Comparison of ENCODE assay signal across 10 mouse cellular contexts in the genomic region with DNA sequence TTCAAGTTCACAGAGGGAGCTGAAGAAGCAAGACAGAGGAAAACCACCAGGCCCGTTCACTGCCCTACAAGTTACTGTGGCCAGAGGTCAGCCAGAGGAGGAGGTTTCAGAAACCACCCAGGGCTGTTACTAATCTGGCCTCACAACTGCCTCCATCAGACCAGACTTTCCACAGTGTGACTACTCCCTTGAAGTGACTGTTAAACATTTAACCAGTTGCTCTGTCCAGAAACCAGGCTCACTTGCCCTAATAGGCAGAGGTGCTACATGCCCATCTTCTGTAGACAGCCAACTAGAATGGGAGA. TPM values are rescaled to one million over a fixed set of nuclear protein-coding genes. Genes with fewer than 3 reads are reported as not detected.
DNase-seq lines count a peak whose midpoint lies in the region; TF ChIP-seq lines count a peak whose summit lies in the region.
"Had no signal": no experiment of that assay in that cellular context is flagged by ENCODE, and none has a peak within 500 bp of the region (broad histone marks: within the 10 kb centered on the region; RNA-seq: fewer than 3 reads in every experiment).

No protein-coding gene starts in this region.

- H3K4me3 ChIP-seq in left cerebral cortex, adult 2 months: no peak overlapping the region
- H3K4me3 ChIP-seq: hindbrain, embryonic 10.5 days had no signal

- H3K27ac ChIP-seq in left cerebral cortex, adult 2 months: peak overlapping the region; percentile 86
- H3K27ac ChIP-seq: hindbrain, embryonic 10.5 days had no signal

- intact Hi-C loops in left cerebral cortex, adult 2 months (cut with DNase I): no loop called here
- intact Hi-C loops in left cerebral cortex, postnatal 10 days (cut with DNase I): no loop called here

- TF ChIP-seq CTCF in left cerebral cortex, adult 2 months (IDR thresholded peaks at IDR 0.05): no peak

- peak; percentile 49 for DNase-seq in adrenal gland, adult 2 months
- DNase-seq in adrenal gland, postnatal 4 days (ENCODE audit: low spot score in 2 of 2): no peak
- DNase-seq in left cerebral cortex, adult 2 months (ENCODE audit: extremely low spot score in 1 of 2, low spot score in 2 of 2): no peak
- DNase-seq in left cerebral cortex, postnatal 10 days (ENCODE audit: extremely low spot score in 1 of 2, low spot score in 2 of 2): no peak
- DNase-seq in fibroblast of lung, adult 2 months (ENCODE audit: low read depth): peak; percentile 77
- peak; percentile 68 to 88 for DNase-seq in kidney, postnatal 36 days
- DNase-seq in cerebellum, postnatal 25 days: no peak
- DNase-seq in frontal cortex, postnatal 10 days (ENCODE audit: low spot score in 2 of 2): no peak
- DNase-seq: gastrocnemius, postnatal 25 days had no signal

RNA-seq across cellular contexts. Expression of a gene that starts 35.3 kb away (rescaled TPM):
- 1 to 10 TPM; 1.9 to 6.3 TPM for total RNA-seq in adrenal gland, adult 2 months (2021)
- 4.7 and 7.4 TPM in 2 replicates for polyA plus RNA-seq in adrenal gland, adult 2 months (2012; rRNA removed)
- total RNA-seq in adrenal gland, postnatal 4 days (2021): 10 to 100 TPM; 13.4 to 14.8 TPM
- total RNA-seq in left cerebral cortex, adult 2 months (2021): 10 to 100 TPM; 14.3 to 14.7 TPM
- total RNA-seq in left cerebral cortex, postnatal 10 days (2021): 10 to 100 TPM; 16.0 to 18.7 TPM

RNA-seq across cellular contexts. Expression of a gene that starts 39.2 kb away (rescaled TPM):
- 10 to 100 TPM; 70.2 to 71.5 TPM for total RNA-seq in adrenal gland, adult 2 months (2021)
- 104 and 124 TPM in 2 replicates for polyA plus RNA-seq in adrenal gland, adult 2 months (2012; rRNA removed)
- 10 to 100 TPM; 74.7 to 81.2 TPM for total RNA-seq in adrenal gland, postnatal 4 days (2021)
- total RNA-seq in left cerebral cortex, adult 2 months (2021): 100 to 1,000 TPM; 133 to 148 TPM
- total RNA-seq in left cerebral cortex, postnatal 10 days (2021): 100 to 1,000 TPM; 113 to 116 TPM

Comparison
In these comparisons a context has a peak if more than half of its experiments do, and no peak if none do; other contexts are left out.
1. DNase-seq: peak in adrenal gland, adult 2 months (single experiment), fibroblast of lung, adult 2 months (single experiment) and kidney, postnatal 36 days (2 of 2); none in adrenal gland, postnatal 4 days (0 of 2), left cerebral cortex, adult 2 months (0 of 2), left cerebral cortex, postnatal 10 days (0 of 2), cerebellum, postnatal 25 days (0 of 2) and frontal cortex, postnatal 10 days (0 of 2).